Mouse (Mus musculus) hindbrain, postnatal 0 days (tissue): Measurements from ENCODE around the gene Adgrg3. TPM values are rescaled to one million over a fixed set of nuclear protein-coding genes. Genes with fewer than 3 reads are reported as not detected.

Source experiments
- ATAC-seq: fragments of 200-750 bp; cut with Nextera tagmentation; 2 replicates; pipeline ENCODE4 v1.8.0; 2017; ENCODE audit warnings: mild to moderate bottlenecking, moderate TSS enrichment, moderate library complexity
- DNase-seq: peaks from one replicate; pipeline ENCODE4 v3.0.0-alpha.2; 2015; ENCODE audit warnings: low spot score
- H3K27ac ChIP-seq: fragments of 300-500 bp; sonication (generic); 2 replicates; pipeline ENCODE4 v1.5.1; 2014; ENCODE audit warnings: mild to moderate bottlenecking
- H3K27me3 ChIP-seq: fragments of 300-500 bp; sonication (generic); 2 replicates; pipeline ENCODE4 v1.6.1; 2014; ENCODE audit warnings: low read length, mixed read lengths; ENCODE audit not compliant: insufficient read depth
- H3K36me3 ChIP-seq: fragments of 300-500 bp; sonication (generic); 2 replicates; pipeline ENCODE4 v1.6.1; 2014; ENCODE audit warnings: low read length, mixed read lengths; ENCODE audit not compliant: insufficient read depth
- H3K4me1 ChIP-seq: fragments of 300-500 bp; sonication (generic); 2 replicates; pipeline ENCODE4 v1.6.1; 2014; ENCODE audit warnings: antibody characterized with exemption, low read length, mixed read lengths; ENCODE audit not compliant: insufficient read depth
- H3K4me2 ChIP-seq: fragments of 300-500 bp; sonication (generic); 2 replicates; pipeline ENCODE4 v1.6.1; 2014; ENCODE audit warnings: low read depth, mild to moderate bottlenecking, low read length, moderate library complexity, mixed read lengths
- H3K4me3 ChIP-seq: fragments of 300-500 bp; sonication (generic); 2 replicates; pipeline ENCODE4 v1.5.1; 2014; ENCODE audit warnings: low read length
- H3K9ac ChIP-seq: fragments of 300-500 bp; sonication (generic); replicated peaks from 2 replicates; pipeline ENCODE4 v1.6.1; 2014; ENCODE audit warnings: mild to moderate bottlenecking, low read length, moderate library complexity, mixed read lengths
- H3K9me3 ChIP-seq: fragments of 300-500 bp; sonication (generic); 2 replicates; pipeline ENCODE4 v1.6.1; 2016; ENCODE audit warnings: low read length, mixed read lengths
- CTCF ChIP-seq: IDR thresholded peaks from 2 replicates; pipeline ENCODE4 v1.5.1; 2016; ENCODE audit warnings: antibody characterized with exemption, control low read depth, low read depth
- WGBS: fragments of 180-500 bp; shearing (Covaris S2); extraction: QIAGEN DNeasy Blood & Tissue Kit; methylation state at CpG from one replicate; pipeline ENCODE4 v1.1.7; 2014; 5-methylcytosine and 5-hydroxymethylcytosine counted together
- polyA plus RNA-seq: library from polyadenylated mRNA; unstranded; fragments of >200 nt; fragmentation: Nextera tagmentation; extraction: Ambion mirVana; gene quantifications from 2 replicates; pipeline ENCODE4 v1.2.1, GENCODE M21; 2015
- total RNA-seq: library from RNA; depleted of rRNA; stranded (reverse); fragments of >200 nt; gene quantifications from 2 replicates; pipeline ENCODE4 v1.2.3, GENCODE M21; 2014; rRNA removed

Adgrg3 gene
- total and polyA plus RNA-seq, 2 experiments from 2014 or later, result 0.54 to 1.3 TPM

GRCm38 (mm10) chr8:95084744-95085431, 67.4 kb downstream of the Adgrg3 start:
- no peak for DNase-seq
- 88% methylated on average over 10 of the region's 10 CpGs for WGBS

GRCm38 (mm10) chr8:95085432-95086141, 68.1 kb downstream of the Adgrg3 start:
- H3K4me3 ChIP-seq, result no peak overlapping the region
- H3K9ac ChIP-seq, result no peak overlapping the region
- no peaks in the 10 kb centered on the region for H3K9me3 ChIP-seq
- H3K4me1 ChIP-seq, result peaks cover 8% of the 10 kb centered on the region; the same call in 1 of the 2 replicates
- TF ChIP-seq CTCF, result no peak
- no peak overlapping the region for H3K27ac ChIP-seq
- H3K36me3 ChIP-seq, result peaks cover 53% of the 10 kb centered on the region
- no peaks in the 10 kb centered on the region for H3K27me3 ChIP-seq
- DNase-seq, result no peak
- 83% methylated on average over 7 of the region's 7 CpGs for WGBS
- ATAC-seq, result no peak
- H3K4me2 ChIP-seq, result no peak overlapping the region

More at GRCm38 (mm10) chr8:95084744-95085431, 67.4 kb downstream of the Adgrg3 start:
- Histone ChIP-seq H3K9me3 (no peaks in the 10 kb centered on the region), H3K9ac (no peak overlapping the region), H3K27me3 (no peaks in the 10 kb centered on the region), H3K4me2 (no peak overlapping the region), H3K36me3 (peaks cover 46% of the 10 kb centered on the region), H3K4me3 (no peak overlapping the region), H3K27ac (no peak overlapping the region), H3K4me1 (peaks cover 8% of the 10 kb centered on the region; the same call in 1 of the 2 replicates)
- no peak for TF ChIP-seq CTCF
- ATAC-seq, result no peak

GRCm38 (mm10) chr8:95093574-95093973, 76.1 kb downstream of the Adgrg3 start:
- no peak overlapping the region for H3K4me2 ChIP-seq
- peaks cover 72% of the 10 kb centered on the region for H3K36me3 ChIP-seq
- no peaks in the 10 kb centered on the region for H3K4me1 ChIP-seq
- no peaks in the 10 kb centered on the region for H3K9me3 ChIP-seq
- H3K4me3 ChIP-seq, result no peak overlapping the region
- no peaks in the 10 kb centered on the region for H3K27me3 ChIP-seq
- WGBS, result 91% methylated on average over 4 of the region's 4 CpGs
- no peak for DNase-seq
- no peak for ATAC-seq
- no peak overlapping the region for H3K9ac ChIP-seq
- TF ChIP-seq CTCF, result no peak
- H3K27ac ChIP-seq, result no peak overlapping the region

Other genes with a start within 250 kb of the Adgrg3 start
- 99.6 and 100 TPM in 2 replicates for gene Cx3cl1, start 245.7 kb upstream of the Adgrg3 start, total RNA-seq
- 74.1 and 87.9 TPM in 2 replicates for gene Cx3cl1, start 245.7 kb upstream of the Adgrg3 start, polyA plus RNA-seq
- not detected in 2 replicates for gene Ccl17, start 207.2 kb upstream of the Adgrg3 start, total RNA-seq
- 2.7 and 4.8 TPM in 2 replicates for gene Ccl17, start 207.2 kb upstream of the Adgrg3 start, polyA plus RNA-seq
- 109 and 133 TPM in 2 replicates for gene Coq9, start 179.4 kb upstream of the Adgrg3 start, total RNA-seq
- gene Coq9, start 179.4 kb upstream of the Adgrg3 start, polyA plus RNA-seq, result 54.7 and 59.2 TPM in 2 replicates
- 62.5 and 72.6 TPM in 2 replicates for gene Ciapin1, start 179.3 kb upstream of the Adgrg3 start, total RNA-seq
- 139 and 144 TPM in 2 replicates for gene Ciapin1, start 179.3 kb upstream of the Adgrg3 start, polyA plus RNA-seq
- 65.3 and 81.6 TPM in 2 replicates for gene Polr2c, start 160.2 kb upstream of the Adgrg3 start, total RNA-seq
- 102 TPM in 2 replicates for gene Polr2c, start 160.2 kb upstream of the Adgrg3 start, polyA plus RNA-seq
- 121 and 127 TPM in 2 replicates for gene Dok4, start 141.4 kb upstream of the Adgrg3 start, total RNA-seq
- gene Dok4, start 141.4 kb upstream of the Adgrg3 start, polyA plus RNA-seq, result 60.8 and 66.9 TPM in 2 replicates
- gene Ccdc102a, start 99.6 kb upstream of the Adgrg3 start, total RNA-seq, result 7.8 and 12.8 TPM in 2 replicates
- gene Ccdc102a, start 99.6 kb upstream of the Adgrg3 start, polyA plus RNA-seq, result 5.5 and 6.1 TPM in 2 replicates
- not detected in 2 replicates for gene Adgrg5, start 94.0 kb upstream of the Adgrg3 start, total RNA-seq
- 0.11 TPM in 1 of 2 replicates, not detected in the other for gene Adgrg5, start 94.0 kb upstream of the Adgrg3 start, polyA plus RNA-seq
- 236 and 284 TPM in 2 replicates for gene Adgrg1, start 42.9 kb upstream of the Adgrg3 start, total RNA-seq
- gene Adgrg1, start 42.9 kb upstream of the Adgrg3 start, polyA plus RNA-seq, result 105 TPM in 2 replicates
- 2.9 and 3.6 TPM in 2 replicates for gene Drc7, start 37.4 kb downstream of the Adgrg3 start, total RNA-seq
- 3.0 and 3.3 TPM in 2 replicates for gene Drc7, start 37.4 kb downstream of the Adgrg3 start, polyA plus RNA-seq
- gene Katnb1, start 63.5 kb downstream of the Adgrg3 start, total RNA-seq, result 59.6 and 63.3 TPM in 2 replicates
- 45.3 and 48.4 TPM in 2 replicates for gene Katnb1, start 63.5 kb downstream of the Adgrg3 start, polyA plus RNA-seq
- 50.2 and 50.9 TPM in 2 replicates for gene Kifc3, start 185.1 kb downstream of the Adgrg3 start, total RNA-seq
- gene Kifc3, start 185.1 kb downstream of the Adgrg3 start, polyA plus RNA-seq, result 26.6 and 29.0 TPM in 2 replicates